Mouse (Mus musculus): ENCODE results near the gene Mrpl24.
"Not testable (repeated sequence)": the region's sequence is repeated elsewhere in the genome, so short reads cannot be mapped to it uniquely, and the experiment has no call there.

Mrpl24 gene

DNA sequence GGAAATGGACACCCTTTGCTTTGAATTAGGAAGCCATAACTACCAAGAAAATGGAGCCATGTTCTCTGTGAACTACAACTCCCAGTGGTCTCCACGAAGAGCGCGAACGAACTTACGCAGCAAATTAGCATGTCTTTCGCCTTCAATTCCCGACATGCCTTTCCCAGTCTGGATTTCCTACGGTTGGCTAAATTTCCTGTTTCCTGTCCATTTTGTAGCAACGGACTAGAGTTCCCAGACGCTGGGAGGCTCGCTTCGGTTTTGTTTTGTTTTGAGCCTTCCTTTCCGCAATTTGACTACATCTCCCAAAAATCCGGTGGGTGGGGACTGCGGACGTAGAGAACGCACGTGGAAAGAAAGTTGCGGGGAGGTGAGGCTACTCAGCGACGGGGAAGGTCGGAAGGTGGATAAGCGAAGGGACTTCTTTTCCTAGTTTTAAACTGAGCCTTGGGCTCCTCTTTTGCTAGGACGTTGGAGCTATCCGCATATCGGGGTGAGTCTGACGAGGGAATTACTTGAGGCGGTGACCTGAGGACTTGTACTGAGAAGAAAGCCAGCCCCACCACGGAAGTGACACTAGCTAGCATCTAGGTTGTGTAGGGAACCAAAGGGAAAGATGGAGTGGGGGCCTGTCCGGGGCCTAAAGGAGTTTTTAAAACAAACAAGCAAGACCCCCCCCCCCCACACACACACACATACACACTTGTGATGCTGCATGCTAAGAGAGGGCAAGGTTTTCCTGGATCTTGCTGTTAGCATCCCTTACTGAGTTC is at the start of gene Mrpl24:
Gene Mrpl24 (plus strand): TSS at position 171 of the 773 bp plus-strand sequence.
- DNase-seq = peak; percentile 79

DNA sequence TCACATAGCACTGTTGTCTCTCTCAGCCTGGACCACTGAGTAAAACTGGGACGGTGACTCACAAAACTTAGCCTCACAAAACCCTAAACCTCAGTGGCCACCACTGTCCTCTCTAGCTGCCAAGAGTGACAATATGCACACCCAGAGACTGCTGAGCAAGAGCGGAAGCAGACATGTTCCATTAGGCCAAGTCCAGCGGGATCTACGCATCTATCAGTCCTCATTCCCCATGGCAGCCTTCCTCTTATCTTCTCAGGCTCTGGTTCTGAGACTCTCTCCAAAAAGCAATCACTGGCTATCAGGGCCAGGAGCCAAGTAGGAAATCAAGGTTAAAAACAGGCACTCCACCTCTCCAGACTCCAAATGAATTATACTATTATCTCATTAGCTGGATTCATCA is 41.6 kb upstream of the Mrpl24 start:
- no peak for DNase-seq

DNA sequence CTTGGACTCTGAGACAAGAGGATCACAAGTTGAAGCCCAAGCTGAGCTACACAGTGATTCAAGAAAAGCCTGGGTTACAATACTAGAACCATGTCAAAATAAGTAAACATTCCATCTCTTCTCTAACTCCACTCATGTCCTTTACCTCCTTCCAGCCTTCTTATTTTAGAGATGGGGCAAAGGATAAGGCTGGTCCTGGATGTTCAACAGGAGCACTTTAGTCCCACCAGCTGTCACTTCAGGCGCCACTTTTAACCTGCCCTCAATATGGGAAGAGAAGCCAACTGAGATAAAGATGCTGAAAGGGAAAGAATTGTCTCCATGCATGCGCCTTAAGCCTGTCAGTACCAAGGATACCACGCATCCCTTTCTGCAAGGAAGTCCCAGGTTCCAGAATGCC is 35.0 kb upstream of the Mrpl24 start:
- DNase-seq = no peak

DNA sequence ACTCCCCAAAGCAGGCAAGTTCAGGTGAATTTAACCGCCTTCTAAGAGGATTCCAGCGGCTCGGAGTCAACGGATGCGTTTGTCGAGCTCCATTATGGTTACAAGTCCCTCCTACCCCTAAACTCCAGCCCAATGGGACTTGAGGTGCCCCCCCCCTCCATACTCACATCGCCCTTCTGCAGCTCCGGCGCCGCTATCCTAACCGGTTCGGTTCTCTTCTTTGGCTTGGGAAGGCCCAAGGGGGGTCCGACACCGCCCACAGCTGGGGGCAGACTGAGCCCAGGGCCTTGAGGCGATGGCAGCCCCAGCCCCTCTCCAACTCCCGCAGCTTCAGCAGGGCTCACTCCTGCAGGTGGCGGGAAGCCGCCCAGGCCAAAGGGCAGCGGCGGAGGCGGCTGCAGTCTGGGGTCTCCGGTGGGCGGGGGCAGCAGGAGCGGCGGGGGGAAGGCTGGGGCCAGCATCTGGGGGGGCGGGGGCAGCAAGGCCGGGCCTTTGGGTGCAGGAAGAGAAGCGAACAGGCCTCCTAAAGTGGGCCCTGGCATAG is 34.5 kb upstream of the Mrpl24 start:
- peak; percentile 61 for DNase-seq

DNA sequence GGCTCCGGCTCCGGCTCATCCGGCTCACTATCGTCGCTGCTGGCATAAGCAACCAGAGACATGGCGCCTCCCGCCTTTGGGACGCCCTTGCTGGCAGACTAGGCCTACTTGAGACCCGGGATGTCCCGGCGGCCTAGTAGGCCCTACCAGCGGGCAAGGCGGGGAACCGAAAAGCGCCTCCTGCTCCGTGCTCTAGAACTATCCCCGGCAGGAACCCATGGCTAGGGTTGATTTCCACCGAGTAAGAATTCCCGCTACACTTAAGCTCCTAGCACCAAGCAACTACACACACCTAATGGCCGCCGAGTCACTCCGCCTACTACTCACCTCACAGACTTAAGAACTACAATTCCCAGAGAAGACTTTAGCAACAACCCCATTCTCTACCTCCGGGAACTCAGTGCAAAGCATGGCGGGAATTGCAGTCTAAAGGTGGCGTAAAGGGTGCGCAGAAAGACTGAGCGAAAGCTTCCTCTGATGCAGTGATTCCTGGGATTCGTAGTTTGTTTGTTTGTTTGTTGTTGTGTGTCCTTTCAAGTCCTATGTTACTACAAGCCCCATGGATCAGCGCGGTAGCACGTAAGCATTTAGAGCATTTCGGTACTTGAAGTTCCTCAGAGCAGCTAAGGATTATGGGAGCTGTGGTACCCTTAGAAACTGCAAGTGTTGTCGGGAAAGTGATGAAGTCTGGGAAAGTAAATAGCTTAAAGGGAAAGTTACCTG is 33.9 kb upstream of the Mrpl24 start, which contains the start of gene Prcc:
Gene Prcc (minus strand): TSS at position 328 of the 723 bp plus-strand sequence.
- peak; percentile 93 for DNase-seq

DNA sequence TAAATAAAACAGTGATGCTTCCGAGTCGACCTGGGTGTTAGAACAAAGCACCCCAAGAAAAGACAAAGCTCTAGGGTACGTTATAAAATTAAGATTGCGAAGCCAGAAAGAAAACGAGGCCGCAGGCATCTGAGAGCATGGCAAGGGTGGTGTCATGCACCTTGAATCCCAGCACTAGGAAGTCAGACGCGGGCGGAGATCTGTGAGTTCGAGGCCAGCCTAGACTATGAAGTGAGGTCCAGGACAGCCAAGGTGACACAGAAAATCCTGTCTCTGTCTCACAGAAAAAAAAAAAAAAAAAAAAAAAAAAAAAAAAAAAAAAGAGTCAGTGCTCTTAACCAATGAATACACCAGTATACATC is 33.3 kb upstream of the Mrpl24 start:
- DNase-seq = no peak

DNA sequence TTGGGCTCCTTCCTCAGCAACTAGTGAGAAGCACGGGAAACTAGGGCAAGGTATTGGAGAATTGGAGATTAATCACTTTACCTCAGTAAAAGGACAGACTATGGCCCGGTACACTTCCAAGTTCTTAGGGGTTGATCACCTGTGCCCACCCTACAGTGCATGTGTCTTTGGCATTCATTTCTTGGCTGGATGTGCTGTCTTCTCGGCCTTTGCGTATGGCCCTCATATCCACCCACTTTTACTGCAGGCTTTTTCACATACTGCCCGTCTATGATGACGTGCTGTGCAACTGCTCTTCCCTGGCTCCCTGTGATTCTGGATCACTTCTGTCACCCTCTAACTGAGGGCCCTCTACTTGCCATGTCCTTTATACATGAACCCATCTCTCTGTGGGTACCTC is 32.9 kb upstream of the Mrpl24 start:
- DNase-seq = peak; percentile 39

DNA sequence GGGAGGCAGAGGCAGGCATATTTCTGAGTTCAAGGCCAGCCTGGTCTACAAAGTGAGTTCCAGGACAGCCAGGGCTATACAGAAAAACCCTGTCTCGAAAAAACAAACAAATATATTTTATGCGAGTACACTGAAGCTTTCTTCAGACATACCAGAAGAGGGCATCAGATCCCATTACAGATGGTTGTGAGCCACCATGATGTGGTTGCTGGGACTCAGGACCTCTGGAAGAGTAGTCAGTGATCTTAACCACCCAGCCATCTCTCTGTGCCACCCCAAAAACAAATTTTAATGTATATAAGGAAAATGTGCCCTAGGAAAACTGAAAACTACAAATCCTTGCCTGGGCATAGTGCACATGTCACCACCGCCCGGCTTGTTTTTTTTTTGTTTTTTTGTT is 31.9 kb upstream of the Mrpl24 start:
- DNase-seq = not testable (repeated sequence)

DNA sequence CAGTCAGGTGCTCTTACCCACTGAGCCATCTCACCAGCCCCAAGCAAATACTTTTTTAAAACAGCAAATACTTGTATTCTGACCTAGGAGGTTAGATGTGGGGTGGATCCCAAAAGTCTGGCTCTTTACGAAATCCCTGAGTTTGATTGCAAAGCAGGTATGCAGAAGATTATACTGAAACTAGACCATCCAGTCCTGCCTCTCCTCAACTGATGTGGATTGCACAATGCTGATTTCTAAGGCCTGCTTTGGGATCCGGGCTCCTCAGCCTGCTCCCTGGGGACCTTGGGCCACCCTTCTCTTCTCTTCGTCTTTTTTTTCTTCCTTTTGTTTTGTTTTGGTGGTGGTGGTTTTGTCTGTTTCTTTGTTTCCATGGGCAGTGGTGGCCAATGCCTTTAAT is 27.8 kb upstream of the Mrpl24 start:
- DNase-seq = no peak

DNA sequence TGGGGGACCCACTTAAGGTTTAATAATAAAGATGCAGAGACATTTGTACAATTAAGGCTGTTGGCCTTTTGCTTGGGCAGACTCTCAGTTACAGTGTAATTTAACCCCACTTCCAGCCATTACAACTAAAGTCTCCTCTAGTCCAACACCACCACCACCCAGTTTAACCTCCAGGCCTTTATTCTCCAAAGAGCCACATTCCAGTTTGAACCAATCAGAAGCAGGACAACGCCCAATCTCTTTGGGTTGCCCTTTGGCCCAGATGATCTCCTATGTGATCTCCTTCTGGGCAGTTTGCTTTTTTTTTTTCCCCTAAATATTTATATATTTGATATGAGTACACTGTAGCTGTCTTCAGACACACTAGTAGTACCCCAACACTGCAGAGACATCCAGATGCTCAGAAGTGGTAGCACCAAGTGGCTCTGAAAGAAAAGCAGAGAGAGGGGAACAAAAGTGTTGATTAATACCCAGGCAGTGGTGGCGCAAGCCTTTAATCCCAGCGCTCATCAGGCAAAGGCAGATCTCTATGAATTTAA is 25.9 kb upstream of the Mrpl24 start:
- no peak for DNase-seq

DNA sequence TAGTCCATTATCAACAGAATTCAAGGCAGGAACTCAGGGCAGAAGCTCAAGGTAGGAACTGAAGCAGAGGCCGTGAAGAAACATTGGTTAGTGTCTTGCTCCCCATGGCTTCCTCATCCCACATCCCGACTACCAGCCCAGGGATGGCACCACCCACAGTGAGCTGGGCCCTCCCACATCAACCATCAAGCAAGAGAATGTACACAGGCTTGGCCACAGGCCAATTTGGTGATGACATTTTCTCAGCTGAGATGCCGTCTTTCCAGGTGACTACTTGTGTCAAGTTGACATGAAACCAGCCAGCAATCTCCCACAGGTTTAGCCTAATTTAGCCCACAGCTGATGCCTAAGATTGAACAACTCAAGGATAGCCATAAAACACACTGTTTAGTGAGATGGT is 20.0 kb upstream of the Mrpl24 start:
- DNase-seq = no peak

DNA sequence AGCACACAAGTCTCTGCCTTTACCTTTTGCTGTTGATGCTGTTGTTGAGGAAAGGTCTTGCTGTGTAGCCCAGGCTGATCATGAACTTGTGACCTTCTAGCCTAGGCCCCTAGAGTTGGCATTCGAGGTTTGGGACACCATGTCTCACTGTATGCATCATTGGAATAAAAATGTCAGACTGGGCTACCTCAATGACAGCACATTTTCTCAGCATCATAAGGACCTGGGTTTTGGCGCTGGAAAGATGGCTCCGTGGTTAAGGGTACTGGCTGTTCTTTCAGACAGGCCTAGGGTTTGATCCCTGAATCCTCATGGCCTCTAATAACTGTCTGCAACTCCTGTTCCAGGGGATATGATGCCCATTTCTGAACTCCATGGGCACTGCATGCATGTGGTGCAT is 19.5 kb upstream of the Mrpl24 start:
- no peak for DNase-seq

DNA sequence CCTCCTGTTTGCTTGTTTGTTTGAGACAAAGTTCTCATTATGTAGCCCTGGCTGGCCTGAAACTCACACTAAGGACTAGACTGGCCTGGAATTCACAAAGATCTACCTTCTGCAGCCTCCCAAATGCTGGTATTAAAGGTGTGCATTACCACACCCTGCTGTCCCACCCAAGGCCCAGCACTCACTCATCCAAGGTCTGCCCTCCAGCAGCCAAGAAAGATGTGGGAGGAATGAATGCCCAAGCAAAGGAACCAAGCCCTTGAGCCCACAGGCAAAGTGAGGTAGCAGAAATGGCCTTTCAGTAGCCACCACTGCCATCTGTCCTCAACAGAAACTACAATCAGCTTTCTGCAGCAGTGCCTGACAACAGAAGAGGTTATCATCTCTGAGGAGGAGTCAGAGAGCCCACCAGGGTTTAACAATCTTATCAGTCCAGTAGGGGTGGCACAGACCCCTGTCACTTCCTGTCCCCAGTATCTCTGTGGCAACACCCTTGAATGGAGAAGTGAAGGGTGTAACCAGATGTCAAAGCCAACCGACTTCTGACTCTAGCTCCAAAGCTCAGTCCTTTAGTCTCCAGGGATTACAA is 18.2 kb upstream of the Mrpl24 start:
- no peak for DNase-seq

DNA sequence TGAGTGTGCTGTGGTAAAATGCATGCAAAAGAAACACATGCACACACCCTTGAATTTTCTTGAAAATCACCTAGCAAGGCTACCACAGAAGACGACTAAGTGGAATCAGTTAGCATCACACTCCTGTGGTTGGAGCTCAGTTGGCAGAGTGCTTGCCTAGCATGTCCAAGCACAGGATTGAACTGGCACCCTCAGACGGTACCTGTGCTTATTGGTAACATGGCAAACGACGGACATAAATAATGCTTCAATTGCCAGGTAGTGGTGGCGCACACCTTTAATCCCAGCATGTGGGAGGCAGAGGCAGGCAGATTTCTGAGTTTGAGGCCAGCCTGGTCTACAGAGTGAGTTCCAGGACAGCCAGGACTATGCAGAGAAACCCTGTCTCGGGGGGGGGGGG is 17.3 kb upstream of the Mrpl24 start:
- DNase-seq = not testable (repeated sequence)

DNA sequence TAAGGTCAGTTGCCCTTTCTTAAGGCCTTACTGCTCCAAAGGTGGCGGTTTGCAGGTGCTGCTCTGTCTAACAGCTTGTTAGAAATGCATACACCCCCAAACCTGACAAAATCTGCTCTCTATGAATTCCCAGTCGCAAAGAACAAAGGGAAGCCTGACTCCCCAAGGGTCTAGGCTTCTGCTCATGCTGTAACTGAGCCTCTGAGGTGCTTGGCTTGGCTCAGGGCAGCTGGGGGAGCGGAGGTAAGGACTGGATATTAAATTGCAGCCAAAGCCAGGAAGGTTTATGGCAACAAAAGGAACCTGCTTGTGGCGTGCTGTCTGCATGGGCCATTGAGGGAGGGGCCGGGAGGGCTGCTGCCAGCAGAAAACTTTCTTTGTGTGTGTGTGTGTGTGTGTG is 15.5 kb upstream of the Mrpl24 start:
- DNase-seq = no peak

DNA sequence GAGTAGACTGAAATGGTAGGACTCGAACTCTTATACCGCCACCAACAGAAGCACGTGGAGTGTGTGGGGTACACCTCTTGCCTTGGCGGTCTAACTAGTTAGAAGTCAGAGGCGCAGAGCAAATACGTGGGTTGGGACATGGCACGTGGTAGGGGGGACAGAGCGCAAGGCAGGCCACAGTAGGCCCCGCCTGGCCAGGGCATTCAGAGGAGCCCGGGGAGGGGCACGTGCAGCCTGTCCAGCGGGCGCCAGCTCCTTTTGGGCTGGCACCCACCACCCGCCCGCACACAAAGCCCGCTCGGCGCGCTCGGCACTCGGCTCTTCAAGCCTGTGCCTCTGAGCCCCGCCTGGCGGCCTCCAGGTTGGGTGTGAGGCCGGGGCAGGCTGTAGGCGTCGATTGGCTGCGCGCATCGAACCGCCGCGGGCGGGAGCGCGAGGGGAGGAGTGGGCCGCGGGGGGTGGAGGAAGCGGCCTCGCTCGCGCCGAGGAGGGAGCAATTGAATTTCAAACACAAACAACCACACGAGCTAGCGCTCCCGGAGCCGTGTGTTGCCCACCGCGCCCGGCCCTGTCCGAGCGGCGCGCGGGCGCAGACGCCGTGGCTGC is 13.3 kb upstream of the Mrpl24 start, which contains the start of gene Hdgf:
Gene Hdgf (plus strand): TSS at position 442 of the 606 bp plus-strand sequence.
- peak; percentile 91 for DNase-seq

DNA sequence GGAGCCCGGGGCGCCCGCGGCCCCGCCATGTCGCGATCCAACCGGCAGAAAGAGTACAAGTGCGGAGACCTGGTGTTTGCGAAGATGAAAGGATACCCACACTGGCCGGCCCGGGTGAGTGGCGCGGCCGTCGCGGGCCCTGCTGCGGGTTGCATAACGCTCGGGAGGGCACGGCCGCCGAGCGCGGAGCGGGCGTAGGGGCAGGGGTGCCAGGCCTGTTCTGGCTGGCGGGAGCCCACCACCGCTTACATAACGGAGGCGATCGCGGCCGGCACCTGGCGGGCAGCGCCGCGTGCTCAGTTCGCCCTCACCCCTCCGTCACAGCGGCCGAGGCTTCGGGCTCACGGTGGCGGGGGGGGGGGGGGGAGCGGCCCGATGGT is 12.7 kb upstream of the Mrpl24 start:
- peak; percentile 69 for DNase-seq

DNA sequence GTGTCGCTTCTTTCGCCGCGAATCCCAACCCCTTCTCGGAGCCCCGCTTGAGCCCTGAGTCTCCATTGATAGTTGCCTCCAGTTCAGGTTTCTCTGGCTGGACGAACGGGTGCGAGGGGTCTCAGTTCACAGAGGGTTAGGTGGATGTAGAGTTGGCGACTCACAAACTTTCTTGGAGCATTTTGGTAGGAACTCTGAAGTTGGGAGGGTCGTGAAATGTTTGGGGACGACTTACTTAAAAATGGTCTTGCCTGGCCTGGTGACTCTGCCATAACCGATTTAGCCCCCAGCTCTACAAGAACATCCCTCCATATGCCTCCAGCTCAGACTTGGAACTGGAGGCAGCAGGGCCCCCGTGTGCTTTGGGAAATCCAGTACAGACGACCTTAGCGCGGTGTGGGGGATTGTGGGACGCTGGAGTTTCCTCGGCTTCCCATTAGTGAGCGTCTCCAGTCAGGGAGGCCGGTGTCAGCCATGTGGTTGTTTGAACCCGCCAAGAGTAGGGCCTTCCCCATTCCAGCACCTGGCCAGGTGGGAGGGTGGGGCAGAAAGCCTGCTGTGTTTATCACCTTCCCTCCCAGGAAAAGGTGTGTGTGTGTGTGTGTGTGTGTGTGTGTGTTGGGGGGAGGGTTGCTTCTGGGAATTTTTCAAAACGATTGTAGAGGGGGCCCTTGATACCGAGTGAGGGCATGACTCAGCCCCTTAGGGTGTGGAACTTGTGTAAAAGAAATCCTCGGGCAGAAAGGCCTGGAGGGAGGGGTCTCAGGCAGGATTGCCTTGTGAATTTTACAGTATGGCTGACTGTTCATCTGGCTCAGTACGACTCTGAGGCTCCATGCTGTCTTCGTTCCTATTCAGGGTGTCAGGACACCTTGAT is 12.1 kb upstream of the Mrpl24 start:
- peak; percentile 42 for DNase-seq

DNA sequence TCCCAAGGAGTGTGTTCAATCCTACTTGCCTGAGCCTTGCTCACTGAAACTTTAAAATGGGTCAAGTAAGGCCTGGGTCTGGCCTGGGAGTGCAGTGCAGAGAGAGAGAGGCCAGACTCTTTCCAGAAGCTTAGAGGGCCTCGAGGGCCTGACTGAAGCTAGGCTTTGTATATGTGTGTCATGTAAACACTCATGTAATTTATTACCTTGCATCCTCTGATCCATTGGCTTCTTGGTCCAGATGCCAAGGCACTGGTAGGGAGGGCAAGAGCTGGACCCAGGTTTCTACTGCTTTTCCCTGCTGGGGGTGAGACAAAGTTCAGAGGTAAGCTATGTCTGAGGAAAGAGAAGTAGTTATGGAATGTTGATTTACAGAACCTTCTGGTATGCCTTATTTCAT is 11.4 kb upstream of the Mrpl24 start:
- DNase-seq = peak; percentile 13

DNA sequence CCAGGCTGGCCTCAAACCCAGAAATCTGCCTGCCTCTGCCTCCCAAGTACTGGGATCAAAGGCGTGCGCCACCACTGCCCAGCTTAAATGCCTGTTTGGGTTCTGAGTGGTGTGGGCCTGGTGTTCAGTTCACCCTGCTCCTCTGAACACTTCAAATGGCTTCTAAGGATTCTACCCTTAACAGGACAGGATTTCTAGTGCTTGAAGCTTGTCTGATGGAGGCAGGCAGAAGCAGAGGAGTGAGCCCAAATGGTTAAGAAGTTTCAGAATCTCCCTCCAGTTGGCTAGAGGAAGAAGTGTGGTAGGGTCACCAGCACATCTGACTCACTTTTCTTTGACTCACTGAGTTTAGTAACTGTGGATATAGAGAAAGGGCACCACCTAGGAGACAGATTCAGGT is 9.9 kb upstream of the Mrpl24 start:
- peak; percentile 5 for DNase-seq

DNA sequence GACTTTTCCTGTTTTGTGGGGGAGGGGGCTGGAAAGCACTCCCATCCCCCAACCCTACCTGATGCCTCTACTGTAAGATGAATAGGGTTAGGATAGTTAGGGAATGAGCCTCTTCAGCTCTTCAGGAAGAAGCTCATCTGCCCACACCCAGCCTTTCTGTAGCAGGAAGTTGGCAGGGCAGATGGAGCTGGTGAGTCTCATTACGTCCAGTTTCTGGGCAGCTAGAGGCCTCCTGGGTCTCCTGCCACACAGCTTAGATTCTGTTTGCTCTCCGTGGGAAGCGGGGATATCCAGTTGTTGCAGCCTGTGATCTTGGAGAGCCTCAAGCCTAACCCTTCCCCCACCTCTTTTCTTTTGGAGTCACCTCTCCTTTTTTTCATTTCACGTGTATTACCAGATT is 9.4 kb upstream of the Mrpl24 start:
- DNase-seq = peak; percentile 13

DNA sequence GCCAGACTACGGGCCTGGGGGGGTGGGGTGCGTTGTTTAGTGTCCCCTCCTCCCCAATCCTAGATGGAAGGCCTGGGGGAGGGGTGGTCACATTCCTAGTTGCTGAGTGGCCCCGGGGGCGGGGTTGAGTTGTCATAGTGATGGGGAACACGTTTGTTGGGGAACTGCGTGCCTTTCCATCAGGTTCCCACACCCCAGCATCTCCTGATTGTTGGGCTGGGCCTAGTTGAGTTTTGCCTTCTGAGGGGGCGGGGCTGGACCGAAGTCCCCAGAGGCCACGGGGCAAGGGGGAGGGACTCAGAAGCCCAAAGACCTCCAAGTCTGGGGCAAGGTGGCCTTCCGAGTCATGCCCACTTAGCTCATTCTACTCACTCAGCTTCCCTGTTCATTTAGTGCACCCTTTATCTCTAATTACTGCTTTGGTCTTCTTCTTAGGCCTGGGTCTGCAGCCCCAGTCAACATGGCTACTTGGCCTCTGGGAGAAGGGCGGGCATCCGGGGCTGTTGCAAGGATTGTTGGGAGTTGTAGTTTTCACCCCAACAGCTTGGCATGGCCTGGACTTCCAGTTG is 8.6 kb upstream of the Mrpl24 start:
- DNase-seq = peak; percentile 56

Measured in cerebellum, adult 8-10 months (tissue).